Mouse (Mus musculus) stomach, postnatal 0 days (tissue): ENCODE data around the gene Vsig8. TPM values are rescaled to one million over a fixed set of nuclear protein-coding genes. Genes with fewer than 3 reads are reported as not detected.
A peak's percentile ranks its signal among the peaks of the same experiment; 100 is the strongest.

ENCODE experiments used
- ATAC-seq: fragments of 200-750 bp; cut with Nextera tagmentation; 2 replicates; pipeline ENCODE4 v1.8.0; 2017; ENCODE audit not compliant: low FRiP score, low TSS enrichment
- DNase-seq: peaks from one replicate; pipeline ENCODE4 v3.0.0-alpha.2; 2016; ENCODE audit warnings: low spot score
- H3K27ac ChIP-seq: fragments of 300-500 bp; sonication (generic); replicated peaks from 2 replicates; pipeline ENCODE4 v1.5.1; 2014; ENCODE audit warnings: mild to moderate bottlenecking, control low read depth
- H3K27me3 ChIP-seq: fragments of 300-500 bp; sonication (generic); 2 replicates; pipeline ENCODE4 v1.6.1; 2014; ENCODE audit warnings: low read length; ENCODE audit not compliant: control insufficient read depth, insufficient read depth
- H3K36me3 ChIP-seq: fragments of 300-500 bp; sonication (generic); 2 replicates; pipeline ENCODE4 v1.6.1; 2014; ENCODE audit warnings: low read length, mixed read lengths; ENCODE audit not compliant: control insufficient read depth, insufficient read depth
- H3K4me1 ChIP-seq: fragments of 300-500 bp; sonication (generic); replicated peaks from 2 replicates; pipeline ENCODE4 v1.6.1; 2014; ENCODE audit warnings: antibody characterized with exemption; ENCODE audit not compliant: control insufficient read depth, insufficient read depth
- H3K4me2 ChIP-seq: fragments of 300-500 bp; sonication (generic); replicated peaks from 2 replicates; pipeline ENCODE4 v1.6.1; 2014; ENCODE audit warnings: low read depth, mild to moderate bottlenecking, control low read depth, moderate library complexity
- H3K4me3 ChIP-seq: fragments of 300-500 bp; sonication (generic); 2 replicates; pipeline ENCODE4 v1.5.1; 2014; ENCODE audit warnings: low read depth, low read length, control low read depth
- H3K9ac ChIP-seq: fragments of 300-500 bp; sonication (generic); 2 replicates; pipeline ENCODE4 v1.6.1; 2014; ENCODE audit warnings: mild to moderate bottlenecking, low read length, control low read depth, mixed read lengths
- H3K9me3 ChIP-seq: fragments of 300-500 bp; sonication (generic); 2 replicates; pipeline ENCODE4 v1.6.1; 2016; ENCODE audit warnings: low read length; ENCODE audit not compliant: control insufficient read depth
- CTCF ChIP-seq: IDR thresholded peaks from 2 replicates; pipeline ENCODE4 v1.5.1; 2016; ENCODE audit warnings: antibody characterized with exemption, low read depth, mild to moderate bottlenecking, moderate library complexity
- EP300 ChIP-seq: optimal IDR thresholded peaks from 2 replicates; pipeline ENCODE3; 2016; ENCODE audit warnings: antibody characterized with exemption
- WGBS: fragments of 180-500 bp; shearing (Covaris S2); extraction: QIAGEN DNeasy Blood & Tissue Kit; methylation state at CpG from one replicate; pipeline ENCODE4 v1.1.7; 2014; 5-methylcytosine and 5-hydroxymethylcytosine counted together
- polyA plus RNA-seq: library from polyadenylated mRNA; unstranded; fragments of >200 nt; fragmentation: Nextera tagmentation; extraction: Ambion mirVana; gene quantifications from 2 replicates; pipeline ENCODE4 v1.2.1, GENCODE M21; 2015

Gene Vsig8
- polyA plus RNA-seq, 1 experiment from 2014 or later, result 19.2 TPM

GRCm38 (mm10) chr1:172525027-172525764 is 30.5 kb upstream of the Vsig8 start:
- no peaks in the 10 kb centered on the region for H3K9me3 ChIP-seq
- TF ChIP-seq CTCF (peak; percentile 53), EP300 (no peak)
- 26% methylated on average over 15 of the region's 15 CpGs for WGBS
- ATAC-seq (peak; percentile 22; the same call in 1 of the 2 replicates), DNase-seq (peak; percentile 54)
- H3K36me3 ChIP-seq, result no peaks in the 10 kb centered on the region
- H3K4me2 ChIP-seq, result no peak overlapping the region
- H3K9ac ChIP-seq, result no peak overlapping the region
- no peaks in the 10 kb centered on the region for H3K27me3 ChIP-seq
- peak overlapping the region; percentile 71 for H3K27ac ChIP-seq
- no peaks in the 10 kb centered on the region for H3K4me1 ChIP-seq
- H3K4me3 ChIP-seq, result no peak overlapping the region

- no peak overlapping the region for H3K4me3 ChIP-seq
- DNase-seq (peak; percentile 16), ATAC-seq (no peak)
- H3K27me3 ChIP-seq, result no peaks in the 10 kb centered on the region
- H3K9me3 ChIP-seq, result no peaks in the 10 kb centered on the region
- no peaks in the 10 kb centered on the region for H3K36me3 ChIP-seq
- 61% methylated on average over 7 of the region's 7 CpGs for WGBS
- H3K27ac ChIP-seq, result peak overlapping the region; percentile 71
- H3K4me2 ChIP-seq, result 0 out of 2 replicates have a peak overlapping the region, but pooled peaks have one; percentile 8
- no peaks in the 10 kb centered on the region for H3K4me1 ChIP-seq
- peak overlapping the region; percentile 8; the same call in 1 of the 2 replicates for H3K9ac ChIP-seq
- no peak for TF ChIP-seq CTCF
- no peak for TF ChIP-seq EP300
Observed at GRCm38 (mm10) chr1:172525971-172526370, 29.8 kb upstream of the Vsig8 start.

GRCm38 (mm10) chr1:172526380-172527081 is 29.2 kb upstream of the Vsig8 start:
- DNase-seq (peak; percentile 29), ATAC-seq (no peak)
- Histone ChIP-seq H3K4me1 (no peaks in the 10 kb centered on the region), H3K36me3 (no peaks in the 10 kb centered on the region), H3K4me2 (0 out of 2 replicates have a peak overlapping the region, but pooled peaks have one; percentile 8), H3K4me3 (no peak overlapping the region), H3K27me3 (no peaks in the 10 kb centered on the region), H3K27ac (peak overlapping the region; percentile 71), H3K9me3 (no peaks in the 10 kb centered on the region), H3K9ac (no peak overlapping the region; the same call in 1 of the 2 replicates)
- WGBS, result 61% methylated on average over 23 of the region's 23 CpGs
- TF ChIP-seq EP300, result no peak
- TF ChIP-seq CTCF, result no peak

GRCm38 (mm10) chr1:172527431-172527830 is 28.3 kb upstream of the Vsig8 start:
- H3K36me3 ChIP-seq, result no peaks in the 10 kb centered on the region
- 93% methylated on average over 10 of the region's 10 CpGs for WGBS
- H3K27me3 ChIP-seq, result no peaks in the 10 kb centered on the region
- DNase-seq (no peak), ATAC-seq (no peak)
- no peaks in the 10 kb centered on the region for H3K9me3 ChIP-seq
- H3K27ac ChIP-seq, result no peak overlapping the region
- TF ChIP-seq CTCF (no peak), EP300 (no peak)
- no peak overlapping the region for H3K9ac ChIP-seq
- H3K4me3 ChIP-seq, result no peak overlapping the region
- no peak overlapping the region for H3K4me2 ChIP-seq
- 0 out of 2 replicates have a peak, but pooled peaks cover 3% of the 10 kb centered on the region for H3K4me1 ChIP-seq

GRCm38 (mm10) chr1:172528701-172529100 is 27.0 kb upstream of the Vsig8 start:
- TF ChIP-seq CTCF (peak; percentile 100), EP300 (no peak)
- Histone ChIP-seq H3K9ac (no peak overlapping the region), H3K27ac (no peak overlapping the region), H3K36me3 (no peaks in the 10 kb centered on the region), H3K4me3 (no peak overlapping the region), H3K27me3 (no peaks in the 10 kb centered on the region), H3K9me3 (no peaks in the 10 kb centered on the region), H3K4me2 (no peak overlapping the region), H3K4me1 (0 out of 2 replicates have a peak, but pooled peaks cover 3% of the 10 kb centered on the region)
- ATAC-seq (peak; percentile 83), DNase-seq (peak; percentile 94)
- 8% methylated on average over 7 of the region's 7 CpGs for WGBS
